Mouse (Mus musculus): ENCODE data around the gene Kdelc1. TPM values are rescaled to one million over a fixed set of nuclear protein-coding genes. Genes with fewer than 3 reads are reported as not detected.

The Kdelc1 gene
- polyA plus RNA-seq, 1 experiment from 2014 or later = 48.8 TPM

GRCm38 (mm10) chr1:44142747-44143146 is 24.1 kb upstream of the Kdelc1 start:
- 87% methylated on average over 5 of the region's 5 CpGs for WGBS
- H3K27ac ChIP-seq (ENCODE audit: low read depth, low read length) = no peak overlapping the region
- DNase-seq (ENCODE audit: low spot score) = no peak
- H3K4me3 ChIP-seq (ENCODE audit: low read depth, low read length) = no peak overlapping the region
- H3K4me2 ChIP-seq = no peak overlapping the region
- no peaks in the 10 kb centered on the region for H3K27me3 ChIP-seq (replicated peaks; ENCODE audit: control insufficient read depth, insufficient read depth, low read length)
- no peaks in the 10 kb centered on the region for H3K4me1 ChIP-seq (replicated peaks; ENCODE audit: control insufficient read depth, insufficient read depth, low read length)
- H3K9me3 ChIP-seq (ENCODE audit: control insufficient read depth, low read length) = no peaks in the 10 kb centered on the region
- no peak for ATAC-seq (replicated peaks; ENCODE audit: low FRiP score)
- H3K36me3 ChIP-seq (ENCODE audit: control insufficient read depth, insufficient read depth, low read length) = peaks cover 5% of the 10 kb centered on the region; the same call in 1 of the 2 replicates
- H3K9ac ChIP-seq (ENCODE audit: low read depth, low read length) = no peak overlapping the region

- Histone ChIP-seq H3K4me3 (ENCODE audit: low read depth, low read length) (no peak overlapping the region), H3K4me1 (replicated peaks; ENCODE audit: control insufficient read depth, insufficient read depth, low read length) (no peaks in the 10 kb centered on the region), H3K27ac (ENCODE audit: low read depth, low read length) (no peak overlapping the region), H3K4me2 (no peak overlapping the region), H3K9me3 (ENCODE audit: control insufficient read depth, low read length) (no peaks in the 10 kb centered on the region), H3K9ac (ENCODE audit: low read depth, low read length) (no peak overlapping the region), H3K36me3 (ENCODE audit: control insufficient read depth, insufficient read depth, low read length) (peaks cover 5% of the 10 kb centered on the region; the same call in 1 of the 2 replicates), H3K27me3 (replicated peaks; ENCODE audit: control insufficient read depth, insufficient read depth, low read length) (no peaks in the 10 kb centered on the region)
- 78% methylated on average over 4 of the region's 4 CpGs for WGBS
- DNase-seq (ENCODE audit: low spot score) = no peak
- ATAC-seq (replicated peaks; ENCODE audit: low FRiP score) = no peak
Measured at GRCm38 (mm10) chr1:44140232-44140631, 21.6 kb upstream of the Kdelc1 start.

- H3K4me2 ChIP-seq = no peak overlapping the region
- no peak for ATAC-seq (replicated peaks; ENCODE audit: low FRiP score)
- no peak overlapping the region for H3K27ac ChIP-seq (ENCODE audit: low read depth, low read length)
- no peaks in the 10 kb centered on the region for H3K27me3 ChIP-seq (replicated peaks; ENCODE audit: control insufficient read depth, insufficient read depth, low read length)
- H3K9me3 ChIP-seq (ENCODE audit: control insufficient read depth, low read length) = no peaks in the 10 kb centered on the region
- 67% methylated on average over 4 of the region's 4 CpGs for WGBS
- no peak for DNase-seq (ENCODE audit: low spot score)
- H3K4me1 ChIP-seq (replicated peaks; ENCODE audit: control insufficient read depth, insufficient read depth, low read length) = no peaks in the 10 kb centered on the region
- no peak overlapping the region for H3K9ac ChIP-seq (ENCODE audit: low read depth, low read length)
- H3K4me3 ChIP-seq (ENCODE audit: low read depth, low read length) = no peak overlapping the region
- H3K36me3 ChIP-seq (ENCODE audit: control insufficient read depth, insufficient read depth, low read length) = no peaks in the 10 kb centered on the region; the same call in 1 of the 2 replicates
Measured at GRCm38 (mm10) chr1:44129929-44130581, 11.4 kb upstream of the Kdelc1 start.

GRCm38 (mm10) chr1:44125590-44125989 is 7.0 kb upstream of the Kdelc1 start:
- Histone ChIP-seq H3K4me2 (no peak overlapping the region), H3K27ac (ENCODE audit: low read depth, low read length) (no peak overlapping the region), H3K9me3 (ENCODE audit: control insufficient read depth, low read length) (no peaks in the 10 kb centered on the region), H3K4me1 (replicated peaks; ENCODE audit: control insufficient read depth, insufficient read depth, low read length) (0 out of 2 replicates have a peak, but pooled peaks cover under 1% of the 10 kb centered on the region), H3K9ac (ENCODE audit: low read depth, low read length) (no peak overlapping the region), H3K36me3 (ENCODE audit: control insufficient read depth, insufficient read depth, low read length) (no peaks in the 10 kb centered on the region; the same call in 1 of the 2 replicates), H3K27me3 (replicated peaks; ENCODE audit: control insufficient read depth, insufficient read depth, low read length) (no peaks in the 10 kb centered on the region), H3K4me3 (ENCODE audit: low read depth, low read length) (no peak overlapping the region)
- 90% methylated on average over 4 of the region's 4 CpGs for WGBS
- DNase-seq (ENCODE audit: low spot score) = no peak
- no peak for ATAC-seq (replicated peaks; ENCODE audit: low FRiP score)

- DNase-seq (ENCODE audit: low spot score) (no peak), ATAC-seq (replicated peaks; ENCODE audit: low FRiP score) (no peak)
- Histone ChIP-seq H3K4me2 (no peak overlapping the region), H3K36me3 (ENCODE audit: control insufficient read depth, insufficient read depth, low read length) (no peaks in the 10 kb centered on the region), H3K4me1 (replicated peaks; ENCODE audit: control insufficient read depth, insufficient read depth, low read length) (peaks cover 7% of the 10 kb centered on the region; the same call in 1 of the 2 replicates), H3K9ac (ENCODE audit: low read depth, low read length) (no peak overlapping the region), H3K9me3 (ENCODE audit: control insufficient read depth, low read length) (no peaks in the 10 kb centered on the region), H3K4me3 (ENCODE audit: low read depth, low read length) (no peak overlapping the region), H3K27me3 (replicated peaks; ENCODE audit: control insufficient read depth, insufficient read depth, low read length) (no peaks in the 10 kb centered on the region), H3K27ac (ENCODE audit: low read depth, low read length) (no peak overlapping the region)
- WGBS = 55% methylated on average over 3 of the region's 3 CpGs
Measured at GRCm38 (mm10) chr1:44122256-44122655, 3.6 kb upstream of the Kdelc1 start.

- Histone ChIP-seq H3K9me3 (ENCODE audit: control insufficient read depth, low read length) (no peaks in the 10 kb centered on the region), H3K36me3 (ENCODE audit: control insufficient read depth, insufficient read depth, low read length) (peaks cover 6% of the 10 kb centered on the region; the same call in 1 of the 2 replicates), H3K4me3 (ENCODE audit: low read depth, low read length) (peak overlapping the region; percentile 72), H3K4me2 (peak overlapping the region; percentile 84), H3K27ac (ENCODE audit: low read depth, low read length) (0 out of 2 replicates have a peak overlapping the region, but pooled peaks have one; percentile 92), H3K27me3 (replicated peaks; ENCODE audit: control insufficient read depth, insufficient read depth, low read length) (no peaks in the 10 kb centered on the region), H3K4me1 (replicated peaks; ENCODE audit: control insufficient read depth, insufficient read depth, low read length) (peaks cover 7% of the 10 kb centered on the region; the same call in 1 of the 2 replicates), H3K9ac (ENCODE audit: low read depth, low read length) (peak overlapping the region; percentile 77)
- no peak for ATAC-seq (replicated peaks; ENCODE audit: low FRiP score)
- 7% methylated on average over 6 of the region's 6 CpGs for WGBS
- DNase-seq (ENCODE audit: low spot score) = no peak
Measured at GRCm38 (mm10) chr1:44120074-44120406, 1.4 kb upstream of the Kdelc1 start.

GRCm38 (mm10) chr1:44119201-44120073 is 829 bp upstream of the Kdelc1 start:
- Histone ChIP-seq H3K4me1 (replicated peaks; ENCODE audit: control insufficient read depth, insufficient read depth, low read length) (peaks cover 7% of the 10 kb centered on the region; the same call in 1 of the 2 replicates), H3K4me2 (peak overlapping the region; percentile 84), H3K9me3 (ENCODE audit: control insufficient read depth, low read length) (no peaks in the 10 kb centered on the region), H3K27ac (ENCODE audit: low read depth, low read length) (peak overlapping the region; percentile 92), H3K27me3 (replicated peaks; ENCODE audit: control insufficient read depth, insufficient read depth, low read length) (no peaks in the 10 kb centered on the region), H3K36me3 (ENCODE audit: control insufficient read depth, insufficient read depth, low read length) (peaks cover 11% of the 10 kb centered on the region; the same call in 1 of the 2 replicates), H3K9ac (ENCODE audit: low read depth, low read length) (peak overlapping the region; percentile 77), H3K4me3 (ENCODE audit: low read depth, low read length) (peak overlapping the region; percentile 72)
- DNase-seq (ENCODE audit: low spot score) (peak; percentile 81), ATAC-seq (replicated peaks; ENCODE audit: low FRiP score) (peak; percentile 84)
- WGBS = under 1% methylated on average over 39 of the region's 43 CpGs

- ATAC-seq (replicated peaks; ENCODE audit: low FRiP score) = no peak
- H3K4me1 ChIP-seq (replicated peaks; ENCODE audit: control insufficient read depth, insufficient read depth, low read length) = peaks cover 7% of the 10 kb centered on the region; the same call in 1 of the 2 replicates
- peak overlapping the region; percentile 84 for H3K4me2 ChIP-seq
- H3K4me3 ChIP-seq (ENCODE audit: low read depth, low read length) = peak overlapping the region; percentile 72
- no peaks in the 10 kb centered on the region for H3K27me3 ChIP-seq (replicated peaks; ENCODE audit: control insufficient read depth, insufficient read depth, low read length)
- no peak overlapping the region for H3K27ac ChIP-seq (ENCODE audit: low read depth, low read length)
- DNase-seq (ENCODE audit: low spot score) = no peak
- H3K36me3 ChIP-seq (ENCODE audit: control insufficient read depth, insufficient read depth, low read length) = peaks cover 11% of the 10 kb centered on the region; the same call in 1 of the 2 replicates
- no peak overlapping the region for H3K9ac ChIP-seq (ENCODE audit: low read depth, low read length)
- no peaks in the 10 kb centered on the region for H3K9me3 ChIP-seq (ENCODE audit: control insufficient read depth, low read length)
Measured at GRCm38 (mm10) chr1:44117571-44117970, 1.0 kb downstream of the Kdelc1 start.

Measured in liver, embryonic 11.5 days (tissue).